Mouse (Mus musculus): ENCODE measurements around the gene Pcp4.

The Pcp4 gene

GRCm38 (mm10) chr16:96487007-96487684 is 19.7 kb downstream of the Pcp4 start:
- DNase-seq (ENCODE audit: low read depth, low spot score) = no peak

GRCm38 (mm10) chr16:96488038-96488437 is 20.6 kb downstream of the Pcp4 start:
- DNase-seq (ENCODE audit: low read depth, low spot score) = no peak

DNA sequence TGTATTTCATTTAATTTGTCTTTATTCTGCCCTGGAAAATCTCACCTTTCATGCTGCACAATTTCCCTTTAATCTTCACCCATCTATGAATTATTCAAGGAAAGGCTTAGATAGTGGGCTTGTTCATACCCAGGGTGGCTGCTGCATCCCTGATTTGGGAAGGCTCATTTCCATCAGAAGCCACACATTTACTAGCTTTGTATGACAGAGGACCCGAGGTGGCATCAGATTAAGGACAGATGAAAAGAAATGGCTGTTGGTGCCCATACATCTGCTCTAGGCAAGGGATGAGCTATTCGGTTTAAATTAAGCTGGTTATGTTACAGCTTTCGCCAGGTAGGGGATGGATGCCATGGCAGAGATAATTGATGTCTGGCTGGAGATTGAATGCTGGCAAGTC is 24.1 kb downstream of the Pcp4 start:
- no peak for DNase-seq (ENCODE audit: low read depth, low spot score)

DNA sequence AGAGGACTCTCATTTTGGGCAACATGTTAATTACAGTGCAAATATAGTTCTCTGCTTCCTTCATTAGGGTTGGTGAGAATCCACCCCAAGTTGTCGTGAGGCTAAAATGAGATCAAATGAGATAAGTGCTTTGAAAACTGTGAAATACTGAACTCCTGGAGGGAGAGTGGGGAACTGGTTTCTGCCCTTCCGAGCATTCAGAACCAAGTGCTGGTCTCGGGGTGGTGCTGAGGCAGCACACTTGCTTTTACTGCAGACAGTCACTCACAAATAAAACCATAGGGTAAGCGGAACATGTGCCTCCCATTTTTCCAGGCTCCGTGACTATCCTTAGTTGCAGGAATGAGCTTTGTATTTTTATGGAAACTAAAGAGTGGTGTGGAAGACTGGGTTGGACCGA is 26.7 kb downstream of the Pcp4 start:
- no peak for DNase-seq (ENCODE audit: low read depth, low spot score)

- DNase-seq (ENCODE audit: low read depth, low spot score) = no peak
These were observed 31.5 kb downstream of the Pcp4 start for GRCm38 (mm10) chr16:96498951-96499350.

- DNase-seq (ENCODE audit: low read depth, low spot score) = no peak
These were observed 33.8 kb downstream of the Pcp4 start for GRCm38 (mm10) chr16:96501241-96501640.

- no peak for DNase-seq (ENCODE audit: low read depth, low spot score)
These were observed 35.2 kb downstream of the Pcp4 start for GRCm38 (mm10) chr16:96502586-96502985.

GRCm38 (mm10) chr16:96514466-96514865 is 47.1 kb downstream of the Pcp4 start:
- DNase-seq (ENCODE audit: low read depth, low spot score) = no peak

- DNase-seq (ENCODE audit: low read depth, low spot score) = no peak
These were observed 60.1 kb downstream of the Pcp4 start for GRCm38 (mm10) chr16:96527476-96527875.

DNA sequence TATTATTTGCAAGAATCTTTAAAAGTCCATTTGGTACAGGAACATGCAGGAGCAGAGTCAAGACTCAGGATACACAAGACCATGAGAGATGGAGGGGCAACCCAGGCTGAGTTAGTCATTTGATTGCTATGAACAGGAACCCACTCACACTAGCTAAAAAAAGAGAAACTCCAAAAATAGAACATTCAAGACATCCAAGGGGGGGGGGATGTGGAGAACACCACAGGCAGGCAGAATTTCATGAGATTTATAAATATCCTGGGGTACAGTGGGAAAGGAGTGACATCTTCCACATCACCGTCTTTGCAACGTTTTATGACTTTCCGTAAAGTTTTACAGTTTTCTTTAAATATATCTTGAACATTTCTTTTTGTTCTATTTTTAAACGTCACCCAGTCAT is 61.1 kb downstream of the Pcp4 start:
- DNase-seq (ENCODE audit: low read depth, low spot score) = no peak

- DNase-seq (ENCODE audit: low read depth, low spot score) = no peak
These were observed 62.6 kb downstream of the Pcp4 start for GRCm38 (mm10) chr16:96529896-96530568.

- DNase-seq (ENCODE audit: low read depth, low spot score) = no peak
These were observed 63.1 kb downstream of the Pcp4 start for GRCm38 (mm10) chr16:96530569-96530898.

- DNase-seq (ENCODE audit: low read depth, low spot score) = no peak
These were observed 63.6 kb downstream of the Pcp4 start for GRCm38 (mm10) chr16:96531029-96531428.

- no peak for DNase-seq (ENCODE audit: low read depth, low spot score)
These were observed 66.3 kb downstream of the Pcp4 start for GRCm38 (mm10) chr16:96533710-96534109.

DNA sequence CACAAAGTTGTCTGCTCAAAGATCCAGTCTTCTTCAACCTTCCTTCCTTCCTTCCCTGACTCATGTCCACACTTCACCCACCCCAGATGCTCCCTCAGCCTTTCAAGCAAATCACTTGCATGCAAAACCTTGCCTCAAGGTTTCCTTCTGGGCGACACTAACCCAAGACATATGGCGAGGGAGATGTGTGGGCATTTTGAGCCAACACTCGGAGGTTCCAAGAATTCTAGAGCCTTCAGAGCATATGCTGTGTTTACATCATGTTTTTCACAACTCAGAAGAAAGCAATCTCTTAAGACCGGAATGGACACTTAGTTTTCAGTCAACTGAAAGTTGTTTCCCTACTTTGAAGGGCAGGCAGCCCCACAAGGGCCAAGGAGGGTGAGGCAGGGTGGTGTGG is 67.9 kb downstream of the Pcp4 start:
- no peak for DNase-seq (ENCODE audit: low read depth, low spot score)

DNA sequence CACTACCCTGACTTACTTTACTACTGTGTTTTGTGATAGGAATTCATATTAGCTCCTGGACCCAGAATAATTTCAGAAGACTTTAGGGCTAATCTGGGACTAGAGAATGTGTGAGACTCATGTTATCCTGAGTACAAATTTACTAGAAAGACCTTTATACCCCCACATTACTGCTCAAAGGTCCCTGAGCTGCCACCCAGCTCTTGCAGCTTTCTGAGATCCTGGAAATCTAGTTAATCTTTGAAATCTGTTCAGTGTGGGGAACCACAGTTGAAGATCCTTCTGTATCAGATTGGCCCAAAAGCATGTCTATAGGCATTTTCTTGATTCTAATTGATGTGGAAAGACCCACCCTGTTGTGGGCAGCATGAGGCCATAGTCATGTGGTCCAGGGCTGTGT is 69.0 kb downstream of the Pcp4 start:
- no peak for DNase-seq (ENCODE audit: low read depth, low spot score)

DNA sequence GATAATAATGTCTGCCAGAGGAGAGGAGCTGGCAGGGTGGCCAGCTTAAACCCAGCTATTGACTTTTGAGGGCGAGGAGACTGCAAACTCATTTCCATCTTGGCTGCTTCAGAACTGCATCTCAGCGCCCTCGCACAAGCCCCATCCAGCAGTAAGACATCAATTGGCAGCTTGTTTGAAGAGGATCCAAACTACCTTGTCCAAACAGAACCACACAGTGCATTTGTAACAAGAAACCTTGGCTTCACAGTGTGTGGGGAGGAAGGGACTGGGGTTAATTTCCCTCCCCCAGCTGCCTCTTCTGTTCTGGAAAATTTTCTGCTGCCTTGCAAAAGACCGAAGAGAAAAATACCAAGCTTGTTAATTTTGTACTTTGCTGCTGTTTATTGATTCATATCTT is 71.7 kb downstream of the Pcp4 start:
- DNase-seq (ENCODE audit: low read depth, low spot score) = no peak

GRCm38 (mm10) chr16:96541056-96541455 is 73.7 kb downstream of the Pcp4 start:
- DNase-seq (ENCODE audit: low read depth, low spot score) = peak; percentile 9

- no peak for DNase-seq (ENCODE audit: low read depth, low spot score)
These were observed 85.3 kb downstream of the Pcp4 start for GRCm38 (mm10) chr16:96552680-96553079.

- DNase-seq (ENCODE audit: low read depth, low spot score) = no peak
These were observed 88.0 kb downstream of the Pcp4 start for GRCm38 (mm10) chr16:96555412-96555811.

- no peak for DNase-seq (ENCODE audit: low read depth, low spot score)
These were observed 89.2 kb downstream of the Pcp4 start for GRCm38 (mm10) chr16:96556621-96557020.

GRCm38 (mm10) chr16:96558341-96558740 is 90.9 kb downstream of the Pcp4 start:
- DNase-seq (ENCODE audit: low read depth, low spot score) = no peak

DNA sequence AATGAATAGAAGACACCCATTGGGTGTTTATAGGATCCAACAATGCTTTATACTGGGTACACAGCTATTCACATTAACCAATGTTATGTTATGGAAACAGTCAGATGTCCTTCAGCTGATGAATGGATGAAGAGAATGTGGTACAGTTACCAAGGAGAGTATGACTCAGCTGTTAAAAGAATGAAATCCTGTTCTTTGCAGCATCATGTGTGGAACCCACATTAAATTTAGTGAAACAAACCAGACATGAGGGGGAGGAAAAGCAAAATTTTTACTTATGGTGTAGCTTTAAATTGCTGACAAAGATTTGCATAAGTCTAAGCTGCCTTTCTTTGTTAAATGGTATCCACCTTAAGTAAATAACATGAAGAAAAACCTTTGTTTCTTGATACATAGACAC is 92.4 kb downstream of the Pcp4 start:
- no peak for DNase-seq (ENCODE audit: low read depth, low spot score)

Data from skeletal muscle tissue, adult 2 months (tissue).